Mouse (Mus musculus): Measurements from ENCODE around the gene Arid1a. TPM values are rescaled to one million over a fixed set of nuclear protein-coding genes. Genes with fewer than 3 reads are reported as not detected.

Arid1a gene
- 52.8 TPM in 2 replicates for polyA plus RNA-seq (2012; rRNA removed)

GRCm38 (mm10) chr4:133756514-133757268, at the start of gene Arid1a:
TSS of gene Arid1a (minus strand) at chr4:133756769.

GRCm38 (mm10) chr4:133671881-133672844, 84.4 kb downstream of the Arid1a start, which contains the start of gene Pigv:
TSS of gene Pigv (minus strand) at chr4:133672647.

GRCm38 (mm10) chr4:133649989-133650699, 106.4 kb downstream of the Arid1a start, which contains the start of gene Zdhhc18:
TSS of gene Zdhhc18 (minus strand) at chr4:133650154.

Other genes starting within 250 kb of the Arid1a start
- gene Kdf1, start 237.8 kb downstream of the Arid1a start, polyA plus RNA-seq (2012; rRNA removed), result 47.7 and 68.9 TPM in 2 replicates
- 28.1 and 31.4 TPM in 2 replicates for gene Nudc, start 210.8 kb downstream of the Arid1a start, polyA plus RNA-seq (2012; rRNA removed)
- 0.13 and 1.7 TPM in 2 replicates for gene Nr0b2, start 203.4 kb downstream of the Arid1a start, polyA plus RNA-seq (2012; rRNA removed)
- gene Gpatch3, start 182.0 kb downstream of the Arid1a start, polyA plus RNA-seq (2012; rRNA removed), result 4.9 and 6.5 TPM in 2 replicates
- gene Gpn2, start 172.4 kb downstream of the Arid1a start, polyA plus RNA-seq (2012; rRNA removed), result 57.5 and 71.7 TPM in 2 replicates
- 162 and 234 TPM in 2 replicates for gene Sfn, start 154.6 kb downstream of the Arid1a start, polyA plus RNA-seq (2012; rRNA removed)
- gene Zdhhc18, start 106.6 kb downstream of the Arid1a start, polyA plus RNA-seq (2012; rRNA removed), result 49.5 and 50.4 TPM in 2 replicates
- 17.2 and 18.7 TPM in 2 replicates for gene Pigv, start 84.1 kb downstream of the Arid1a start, polyA plus RNA-seq (2012; rRNA removed)
- gene Rps6ka1, start 131.0 kb upstream of the Arid1a start, polyA plus RNA-seq (2012; rRNA removed), result 173 and 195 TPM in 2 replicates
- gene Hmgn2, start 211.9 kb upstream of the Arid1a start, polyA plus RNA-seq (2012; rRNA removed), result 10.1 and 10.9 TPM in 2 replicates
- 19.4 and 19.7 TPM in 2 replicates for gene Dhdds, start 244.1 kb upstream of the Arid1a start, polyA plus RNA-seq (2012; rRNA removed)